In the genomic region with DNA sequence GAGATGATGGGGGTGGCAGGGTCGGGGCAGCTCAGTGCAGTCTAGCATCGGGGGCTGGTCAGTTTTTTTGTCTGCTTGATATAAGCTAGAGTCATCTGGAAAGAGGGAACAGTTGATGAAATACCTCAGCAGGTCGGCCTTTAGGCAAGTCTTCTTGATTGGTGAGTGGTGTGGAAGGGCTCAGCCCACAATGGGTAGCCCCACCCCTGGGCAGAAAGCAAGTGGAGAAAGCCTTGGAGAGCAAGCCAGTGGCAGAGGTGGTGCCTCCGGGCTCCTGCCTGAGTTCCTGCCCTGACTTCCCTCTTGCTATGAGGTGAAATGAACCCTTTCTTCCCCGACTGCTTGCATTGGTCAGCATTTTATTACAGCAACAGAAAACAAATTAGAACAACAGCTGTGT, we compare ENCODE assay signal across 20 mouse cellular contexts. TPM values are rescaled to one million over a fixed set of nuclear protein-coding genes. Genes with fewer than 3 reads are reported as not detected.
DNase-seq lines count a peak whose midpoint lies in the region; ATAC-seq and TF ChIP-seq lines count a peak whose summit lies in the region.
"Had no signal": no experiment of that assay in that cellular context is flagged by ENCODE, and none has a peak within 500 bp of the region (broad histone marks: within the 10 kb centered on the region; RNA-seq: fewer than 3 reads in every experiment).

No protein-coding gene starts in this region.

- WGBS in forebrain, embryonic 12.5 days, result 47% methylated on average over 5 of the region's 5 CpGs
- 40% methylated on average over 5 of the region's 5 CpGs for WGBS in forebrain, embryonic 15.5 days
- 24% methylated on average over 5 of the region's 5 CpGs for WGBS in kidney, adult 2 months
- WGBS in embryonic facial prominence, embryonic 10.5 days, result 42% methylated on average over 5 of the region's 5 CpGs
- 42% methylated on average over 5 of the region's 5 CpGs for WGBS in hindbrain, embryonic 15.5 days

- H3K27me3 ChIP-seq in forebrain, embryonic 12.5 days, result no peaks in the 10 kb centered on the region
- no peaks in the 10 kb centered on the region for H3K27me3 ChIP-seq in forebrain, embryonic 15.5 days
- H3K27me3 ChIP-seq in kidney, adult 2 months (replicated peaks; ENCODE audit: control insufficient read depth, insufficient read depth, low read length), result no peaks in the 10 kb centered on the region
- no peaks in the 10 kb centered on the region for H3K27me3 ChIP-seq in embryonic facial prominence, embryonic 10.5 days (replicated peaks; ENCODE audit: low read depth, poor library complexity, severe bottlenecking)
- H3K27me3 ChIP-seq in hindbrain, embryonic 15.5 days, result no peaks in the 10 kb centered on the region
- H3K27me3 ChIP-seq: liver, embryonic 15.5 days; Patski had no signal

- H3K9ac ChIP-seq in forebrain, embryonic 12.5 days, result no peak overlapping the region
- no peak overlapping the region for H3K9ac ChIP-seq in forebrain, embryonic 15.5 days (replicated peaks)
- H3K9ac ChIP-seq in hindbrain, embryonic 15.5 days, result no peak overlapping the region
- H3K9ac ChIP-seq: liver, embryonic 15.5 days had no signal

- DNase-seq in kidney, postnatal 10 days, result peak; percentile 33
- DNase-seq in kidney, adult 2 months, result no peak
- DNase-seq in embryonic facial prominence, embryonic 10.5 days (ENCODE audit: low spot score), result peak; percentile 31
- no peak for DNase-seq in retina, embryonic 14.5 days (ENCODE audit: low spot score)
- DNase-seq in frontal cortex, postnatal 25 days (ENCODE audit: low spot score in 2 of 2), result no peak
- DNase-seq: adrenal gland, postnatal 36 days; cerebellum, postnatal 14 days; heart, postnatal 4 days; kidney, adult 18-20 months; layer of hippocampus, postnatal 36 days; lung, postnatal 10 days; right cerebral cortex, postnatal 4 days; thymus, adult 2 months had no signal

- H3K36me3 ChIP-seq in forebrain, embryonic 12.5 days (replicated peaks), result peaks cover 13% of the 10 kb centered on the region; the same call in 1 of the 2 replicates
- H3K36me3 ChIP-seq in forebrain, embryonic 15.5 days, result no peaks in the 10 kb centered on the region
- no peaks in the 10 kb centered on the region for H3K36me3 ChIP-seq in kidney, adult 2 months (ENCODE audit: control insufficient read depth, insufficient read depth, low read length)
- H3K36me3 ChIP-seq in embryonic facial prominence, embryonic 10.5 days (replicated peaks), result peaks cover 53% of the 10 kb centered on the region
- H3K36me3 ChIP-seq in hindbrain, embryonic 15.5 days, result 0 out of 2 replicates have a peak, but pooled peaks cover 3% of the 10 kb centered on the region
- H3K36me3 ChIP-seq: liver, embryonic 15.5 days had no signal

- H3K4me2 ChIP-seq in forebrain, embryonic 12.5 days, result no peak overlapping the region
- no peak overlapping the region for H3K4me2 ChIP-seq in forebrain, embryonic 15.5 days (replicated peaks)
- H3K4me2 ChIP-seq in hindbrain, embryonic 15.5 days, result no peak overlapping the region
- H3K4me2 ChIP-seq: liver, embryonic 15.5 days had no signal

- 0 out of 2 replicates have a peak overlapping the region, but pooled peaks have one; percentile 42 for H3K27ac ChIP-seq in forebrain, embryonic 12.5 days
- no peak overlapping the region for H3K27ac ChIP-seq in forebrain, embryonic 15.5 days (replicated peaks)
- H3K27ac ChIP-seq in kidney, adult 2 months (ENCODE audit: insufficient read depth, low read depth, low read length), result no peak overlapping the region
- H3K27ac ChIP-seq in embryonic facial prominence, embryonic 10.5 days (replicated peaks), result no peak overlapping the region
- peak overlapping the region; percentile 15; the same call in 1 of the 2 replicates for H3K27ac ChIP-seq in hindbrain, embryonic 15.5 days (replicated peaks)
- H3K27ac ChIP-seq: heart, embryonic 10.5 days; liver, embryonic 15.5 days had no signal

- ATAC-seq in forebrain, embryonic 12.5 days (ENCODE audit: low FRiP score), result no peak
- no peak for ATAC-seq in forebrain, embryonic 15.5 days (replicated peaks)
- ATAC-seq in hindbrain, embryonic 15.5 days (ENCODE audit: low FRiP score, low read depth), result no peak
- ATAC-seq: Patski had no signal

- no peak for TF ChIP-seq CTCF in kidney, adult 2 months (conservative IDR thresholded peaks at IDR 0.05; ENCODE audit: insufficient read depth, insufficient read length, low read depth, low read length)

- TF ChIP-seq POLR2A in kidney, adult 2 months (IDR thresholded peaks at IDR 0.05; ENCODE audit: low read depth, low read length), result no peak

- H3K4me1 ChIP-seq in forebrain, embryonic 12.5 days, result peaks cover 50% of the 10 kb centered on the region
- H3K4me1 ChIP-seq in forebrain, embryonic 15.5 days, result peaks cover 55% of the 10 kb centered on the region
- H3K4me1 ChIP-seq in kidney, adult 2 months (ENCODE audit: control insufficient read depth, insufficient read depth, low read length), result no peaks in the 10 kb centered on the region
- H3K4me1 ChIP-seq in embryonic facial prominence, embryonic 10.5 days, result peaks cover 56% of the 10 kb centered on the region
- peaks cover 57% of the 10 kb centered on the region for H3K4me1 ChIP-seq in hindbrain, embryonic 15.5 days (replicated peaks)
- H3K4me1 ChIP-seq: liver, embryonic 15.5 days had no signal

- no peak overlapping the region for H3K4me3 ChIP-seq in forebrain, embryonic 12.5 days (replicated peaks)
- H3K4me3 ChIP-seq in forebrain, embryonic 15.5 days, result no peak overlapping the region
- H3K4me3 ChIP-seq in kidney, adult 2 months (ENCODE audit: insufficient read depth, low read depth, low read length), result no peak overlapping the region
- no peak overlapping the region for H3K4me3 ChIP-seq in embryonic facial prominence, embryonic 10.5 days
- no peak overlapping the region for H3K4me3 ChIP-seq in hindbrain, embryonic 15.5 days
- H3K4me3 ChIP-seq: heart, embryonic 10.5 days; liver, embryonic 15.5 days had no signal

- H3K9me3 ChIP-seq in forebrain, embryonic 12.5 days, result no peaks in the 10 kb centered on the region
- no peaks in the 10 kb centered on the region for H3K9me3 ChIP-seq in forebrain, embryonic 15.5 days
- no peaks in the 10 kb centered on the region for H3K9me3 ChIP-seq in embryonic facial prominence, embryonic 10.5 days
- no peaks in the 10 kb centered on the region for H3K9me3 ChIP-seq in hindbrain, embryonic 15.5 days
- H3K9me3 ChIP-seq: heart, embryonic 10.5 days; liver, embryonic 15.5 days had no signal

RNA-seq across cellular contexts. Expression of gene Ncs1, which starts 23.0 kb away (rescaled TPM):
- polyA plus RNA-seq in forebrain, embryonic 12.5 days (2016; fragmentation: Nextera tagmentation; extraction: Ambion mirVana), result 65.3 and 70.0 TPM in 2 replicates
- polyA plus RNA-seq in forebrain, embryonic 15.5 days (2015; fragmentation: Nextera tagmentation; extraction: Ambion mirVana), result 115 and 116 TPM in 2 replicates
- polyA plus RNA-seq in kidney, adult 2 months (2012; rRNA removed), result 3.5 and 3.9 TPM in 2 replicates
- 66.0 and 66.5 TPM in 2 replicates for polyA plus RNA-seq in embryonic facial prominence, embryonic 10.5 days (2016; fragmentation: Nextera tagmentation; extraction: Ambion mirVana)
- polyA plus RNA-seq in hindbrain, embryonic 15.5 days (2015; fragmentation: Nextera tagmentation; extraction: Ambion mirVana), result 168 and 183 TPM in 2 replicates

RNA-seq across cellular contexts. Expression of gene Hmcn2, which starts 45.6 kb away (rescaled TPM):
- 0.08 and 0.09 TPM in 2 replicates for polyA plus RNA-seq in forebrain, embryonic 12.5 days (2016; fragmentation: Nextera tagmentation; extraction: Ambion mirVana)
- 0.19 and 0.22 TPM in 2 replicates for polyA plus RNA-seq in forebrain, embryonic 15.5 days (2015; fragmentation: Nextera tagmentation; extraction: Ambion mirVana)
- polyA plus RNA-seq in kidney, adult 2 months (2012; rRNA removed), result 14.3 and 16.4 TPM in 2 replicates
- 0.15 TPM in 1 of 2 replicates, not detected in the other for polyA plus RNA-seq in embryonic facial prominence, embryonic 10.5 days (2016; fragmentation: Nextera tagmentation; extraction: Ambion mirVana)
- 0.24 and 0.27 TPM in 2 replicates for polyA plus RNA-seq in hindbrain, embryonic 15.5 days (2015; fragmentation: Nextera tagmentation; extraction: Ambion mirVana)
- polyA plus RNA-seq: limb, embryonic 11.5 days had no signal

Comparison
In these comparisons a context has a peak if more than half of its experiments do, and no peak if none do; other contexts are left out.
1. H3K27ac ChIP-seq: peak in forebrain, embryonic 12.5 days (single experiment) and hindbrain, embryonic 15.5 days (single experiment); none in forebrain, embryonic 15.5 days (single experiment), kidney, adult 2 months (single experiment) and embryonic facial prominence, embryonic 10.5 days (single experiment).
2. DNase-seq: peak in kidney, postnatal 10 days (single experiment) and embryonic facial prominence, embryonic 10.5 days (single experiment); none in kidney, adult 2 months (single experiment), retina, embryonic 14.5 days (single experiment) and frontal cortex, postnatal 25 days (0 of 2).
3. RNA of gene Ncs1, which starts 23.0 kb away (polyA plus RNA-seq): 168 to 183 TPM in hindbrain, embryonic 15.5 days, 115 to 116 TPM in forebrain, embryonic 15.5 days, 65.3 to 70.0 TPM in forebrain, embryonic 12.5 days and 66.0 to 66.5 TPM in embryonic facial prominence, embryonic 10.5 days; 3.5 to 3.9 TPM in kidney, adult 2 months; every median in the first group is over 10 times any median in the second.
4. RNA of gene Hmcn2, which starts 45.6 kb away (polyA plus RNA-seq): 14.3 to 16.4 TPM in kidney, adult 2 months; 0.24 to 0.27 TPM in hindbrain, embryonic 15.5 days, 0.19 to 0.22 TPM in forebrain, embryonic 15.5 days, 0.08 to 0.09 TPM in forebrain, embryonic 12.5 days and 0.15 TPM in embryonic facial prominence, embryonic 10.5 days; every median in the first group is over 10 times any median in the second.